Mouse (Mus musculus): ENCODE results near the gene Btg4.

The Btg4 gene

GRCm38 (mm10) chr9:51165312-51166180 lies 104.8 kb downstream of the Btg4 start, which contains the start of gene Gm32742:
Gene Gm32742 (minus strand): TSS chr9:51165517.
- DNase-seq (ENCODE audit: low read depth), result no peak

- DNase-seq (ENCODE audit: low read depth), result no peak
Measured at GRCm38 (mm10) chr9:51167954-51168353, 107.3 kb downstream of the Btg4 start.

GRCm38 (mm10) chr9:51168698-51169097 lies 108.0 kb downstream of the Btg4 start:
- DNase-seq (ENCODE audit: low read depth), result no peak

GRCm38 (mm10) chr9:51169133-51169532 lies 108.4 kb downstream of the Btg4 start:
- no peak for DNase-seq (ENCODE audit: low read depth)

Measured in c-Kit-positive CD71-positive TER-119-negative erythroid progenitor cells, embryonic 14.5 days (primary cell).